Mouse (Mus musculus): Measurements from ENCODE around the gene Gm11172. TPM values are rescaled to one million over a fixed set of nuclear protein-coding genes. Genes with fewer than 3 reads are reported as not detected.

The Gm11172 gene
- total RNA-seq (2021) = not detected

DNA sequence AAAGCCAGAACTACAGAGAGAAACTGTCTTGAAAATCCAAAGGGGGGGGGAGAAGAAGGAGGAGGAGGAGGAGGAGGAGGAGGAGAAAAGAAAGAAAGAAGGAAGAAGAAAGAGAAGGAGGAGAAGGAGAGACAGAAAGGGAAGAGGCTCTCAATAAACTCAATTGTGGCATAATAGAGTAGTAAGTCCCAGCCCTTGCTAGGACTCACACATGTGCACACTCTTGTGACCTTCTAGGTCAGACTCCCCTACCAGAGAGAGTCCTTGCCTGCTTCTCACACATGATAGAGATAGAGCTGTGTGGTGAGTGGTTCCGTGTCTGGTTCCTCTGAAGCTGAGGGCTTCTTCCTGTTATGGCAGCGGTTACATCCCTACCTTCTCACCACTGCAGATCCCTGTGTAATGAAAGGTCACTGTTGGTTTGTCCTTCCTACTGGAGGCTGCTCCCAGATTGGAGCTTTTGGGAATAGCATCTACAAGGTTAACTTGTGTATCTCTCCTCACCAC lies at the start of gene Gm11172:
Gene Gm11172 (plus strand): TSS at position 51 of the 507 bp plus-strand sequence.
- intact Hi-C loops (cut with DNase I) = no loop called here
- no peak for DNase-seq

- intact Hi-C loops (cut with DNase I) = no loop called here
Measured at GRCm38 (mm10) chr16:10763540-10764264, 49.0 kb upstream of the Gm11172 start.

GRCm38 (mm10) chr16:10764323-10764722 lies 48.4 kb upstream of the Gm11172 start:
- no peak for DNase-seq
- intact Hi-C loops (cut with DNase I) = no loop called here

More at GRCm38 (mm10) chr16:10763540-10764264, 49.0 kb upstream of the Gm11172 start:
- no peak for DNase-seq

GRCm38 (mm10) chr16:10767158-10767557 lies 45.6 kb upstream of the Gm11172 start:
- intact Hi-C loops (cut with DNase I) = loop anchor here (2.0 to 5.0 kb wide), 2 partner anchors 102 to 125 kb away; no protein-coding TSS in a partner anchor

DNA sequence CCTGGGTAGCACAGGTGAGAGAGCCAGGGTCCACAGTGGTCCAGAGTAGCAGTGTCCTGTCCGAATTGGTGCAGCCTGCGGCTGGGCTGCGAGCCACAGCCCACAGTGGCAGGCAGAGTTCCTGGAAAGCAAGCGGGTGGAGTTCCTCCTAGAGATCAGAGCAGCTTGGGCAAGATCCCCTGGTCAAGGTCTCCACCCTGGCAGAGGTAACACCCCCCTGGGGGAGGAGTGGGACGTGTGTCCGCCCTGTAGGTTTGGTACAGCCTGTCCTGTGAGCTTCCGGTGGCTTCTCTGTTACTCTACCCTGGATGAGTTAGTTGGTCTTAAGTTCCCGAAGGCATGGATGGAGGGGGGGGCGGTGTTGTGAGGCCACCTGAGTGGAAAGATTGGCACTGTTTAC lies 43.9 kb upstream of the Gm11172 start:
- DNase-seq = no peak
- intact Hi-C loops (cut with DNase I) = loop anchor here (5.0 kb wide), 1 partner anchor 127 kb away; no protein-coding TSS in a partner anchor

More at GRCm38 (mm10) chr16:10767158-10767557, 45.6 kb upstream of the Gm11172 start:
- DNase-seq = peak; percentile 79 to 89

- intact Hi-C loops (cut with DNase I) = loop anchor here (5.0 kb wide), 1 partner anchor 127 kb away; no protein-coding TSS in a partner anchor
- DNase-seq = peak in 1 of 2 experiments; percentile 24
Measured at GRCm38 (mm10) chr16:10769661-10770060, 43.1 kb upstream of the Gm11172 start.

DNA sequence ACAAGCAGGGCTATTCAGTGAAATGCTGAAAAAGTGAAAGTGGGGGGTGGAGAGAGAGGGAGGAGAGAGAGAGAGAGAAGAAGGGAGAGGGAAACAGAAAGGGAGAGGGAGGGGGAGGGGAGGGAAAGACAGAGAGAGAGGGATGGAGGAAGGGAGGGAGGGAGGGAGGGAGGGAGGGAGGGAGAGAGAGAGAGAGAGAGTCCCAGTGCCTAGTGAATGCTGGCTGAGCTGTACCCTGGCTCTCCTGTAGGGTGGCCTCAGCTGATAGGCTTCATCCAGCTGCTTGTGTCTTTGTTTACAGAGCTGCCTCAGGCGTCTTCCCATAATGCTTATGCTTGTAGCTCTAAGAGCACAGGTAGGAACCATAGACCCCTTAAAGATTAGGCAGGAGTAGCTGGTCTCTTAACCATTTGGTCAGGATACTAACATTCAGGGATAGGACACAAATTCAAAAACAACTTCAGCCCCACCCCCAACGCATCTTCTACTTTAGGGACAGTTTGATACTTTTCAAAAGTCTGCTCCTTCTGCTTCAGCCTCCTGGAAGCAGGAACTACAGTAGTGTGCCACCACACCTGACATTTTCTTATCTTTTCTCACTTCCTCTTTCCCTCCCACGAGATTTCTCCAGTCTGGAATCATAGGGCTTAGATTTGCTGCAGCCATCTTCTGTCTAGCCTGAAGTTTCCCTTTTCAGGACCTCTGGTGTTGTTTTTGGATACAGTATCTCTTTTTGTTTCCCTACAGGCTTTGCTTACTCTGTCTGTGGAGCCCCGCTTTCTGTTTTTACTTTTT lies 42.0 kb upstream of the Gm11172 start:
- intact Hi-C loops (cut with DNase I) = no loop called here
- DNase-seq = no peak

GRCm38 (mm10) chr16:10771769-10772510 lies 40.8 kb upstream of the Gm11172 start:
- no peak for DNase-seq
- intact Hi-C loops (cut with DNase I) = no loop called here

DNA sequence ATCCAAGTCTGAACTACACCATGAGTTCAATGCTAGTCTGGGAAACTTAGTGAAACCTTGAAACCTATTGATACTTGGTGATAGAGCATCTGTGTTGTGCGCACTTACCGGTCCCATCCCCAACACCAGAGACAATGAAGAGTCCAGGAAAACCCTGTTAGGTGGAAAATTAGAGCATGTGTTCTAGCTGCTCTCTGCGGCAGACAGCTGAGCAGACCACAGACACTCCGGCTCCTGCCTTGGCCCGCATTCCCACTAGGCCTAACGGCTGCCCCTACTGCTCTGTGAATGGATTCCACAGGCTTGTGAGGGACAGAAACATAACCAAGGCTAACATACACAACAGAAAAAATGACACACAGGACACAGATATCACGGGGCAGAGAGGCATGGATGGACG lies 39.2 kb upstream of the Gm11172 start:
- no peak for DNase-seq
- intact Hi-C loops (cut with DNase I) = no loop called here

- intact Hi-C loops (cut with DNase I) = no loop called here
Measured at GRCm38 (mm10) chr16:10774726-10775125, 38.0 kb upstream of the Gm11172 start.

GRCm38 (mm10) chr16:10776322-10776721 lies 36.4 kb upstream of the Gm11172 start:
- intact Hi-C loops (cut with DNase I) = no loop called here
- DNase-seq = no peak

More at GRCm38 (mm10) chr16:10774726-10775125, 38.0 kb upstream of the Gm11172 start:
- no peak for DNase-seq

GRCm38 (mm10) chr16:10777579-10778160 lies 35.0 kb upstream of the Gm11172 start:
- DNase-seq = peak in 1 of 2 experiments; percentile 27
- intact Hi-C loops (cut with DNase I) = no loop called here

GRCm38 (mm10) chr16:10780631-10781120 lies 32.0 kb upstream of the Gm11172 start:
- DNase-seq = no peak
- intact Hi-C loops (cut with DNase I) = no loop called here

DNA sequence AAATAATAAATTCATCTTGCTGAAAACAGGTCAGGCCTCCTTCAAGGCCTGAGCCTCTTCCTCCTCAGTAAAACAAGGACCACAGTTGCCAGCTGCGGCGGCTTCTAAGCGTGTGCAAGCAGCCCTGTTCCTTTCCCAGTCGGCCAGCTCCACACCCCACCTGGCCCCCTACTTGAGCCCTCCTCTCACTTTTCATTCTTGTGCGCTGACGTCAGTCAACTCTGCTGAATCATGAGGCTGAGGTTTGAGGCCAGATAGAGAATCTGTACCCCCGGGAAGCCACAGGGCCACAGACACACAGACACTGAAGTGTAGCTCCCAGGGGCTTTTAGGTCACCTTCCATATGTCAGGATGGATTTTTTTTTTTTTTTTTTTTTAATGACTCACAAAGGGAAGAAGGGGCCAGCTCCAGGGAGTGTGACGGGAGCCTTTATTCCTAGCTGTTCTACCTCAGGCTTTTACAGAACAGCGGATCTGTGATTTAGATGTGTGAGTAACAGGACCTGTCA lies 30.8 kb upstream of the Gm11172 start:
- intact Hi-C loops (cut with DNase I) = no loop called here
- no peak for DNase-seq

DNA sequence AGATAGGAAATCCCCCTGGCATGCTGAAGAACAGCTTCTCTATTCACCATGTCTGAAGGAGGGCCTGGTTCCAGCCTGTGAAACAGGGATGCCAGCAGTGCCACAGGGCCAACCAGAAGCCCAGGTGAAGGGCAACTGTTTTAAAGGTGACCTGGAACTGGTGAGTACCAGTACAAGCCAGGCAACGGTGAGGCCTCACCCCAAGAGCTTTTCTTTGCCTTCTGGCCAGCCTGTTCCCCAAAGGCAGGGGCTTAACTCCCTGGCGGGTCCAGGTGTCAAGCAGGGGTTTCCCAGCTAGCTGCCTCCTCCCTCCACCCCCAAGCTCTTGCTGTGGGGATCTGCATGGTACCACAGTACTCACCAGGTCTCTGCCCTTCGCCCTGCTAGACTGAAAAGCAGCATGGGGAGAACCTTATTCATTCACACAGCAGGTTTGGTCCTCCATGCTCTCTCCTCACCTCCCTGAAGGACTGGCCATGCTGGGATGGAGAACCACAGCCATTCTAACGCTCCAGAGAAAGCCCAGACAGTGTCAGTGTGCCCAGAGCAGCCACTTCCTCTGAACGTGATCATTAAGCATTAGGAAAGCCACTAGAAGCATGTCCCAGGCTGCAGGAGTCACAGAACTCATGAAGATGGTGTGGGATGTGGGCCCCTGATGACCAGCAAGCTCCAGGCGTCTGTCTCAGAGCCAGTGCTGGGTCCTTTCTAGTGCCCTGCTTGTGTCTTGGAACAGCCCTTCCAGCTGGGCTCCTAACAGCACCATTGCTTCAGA lies 30.2 kb upstream of the Gm11172 start:
- intact Hi-C loops (cut with DNase I) = no loop called here
- no peak for DNase-seq

DNA sequence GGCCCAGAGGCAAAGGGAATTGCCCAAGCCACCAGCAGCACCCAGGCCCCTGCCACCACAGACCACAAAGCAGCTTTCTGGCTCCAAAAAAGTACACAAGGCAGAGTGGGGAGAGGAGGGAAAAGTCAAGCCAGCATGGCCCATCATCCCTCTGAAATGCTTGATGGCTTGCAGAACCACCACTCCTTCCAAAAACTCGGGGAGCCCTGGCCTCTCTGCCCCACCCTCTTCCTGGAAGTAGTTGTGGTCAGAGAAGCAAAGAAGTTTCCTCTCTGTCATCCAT lies 29.6 kb upstream of the Gm11172 start:
- intact Hi-C loops (cut with DNase I) = no loop called here
- no peak for DNase-seq

DNA sequence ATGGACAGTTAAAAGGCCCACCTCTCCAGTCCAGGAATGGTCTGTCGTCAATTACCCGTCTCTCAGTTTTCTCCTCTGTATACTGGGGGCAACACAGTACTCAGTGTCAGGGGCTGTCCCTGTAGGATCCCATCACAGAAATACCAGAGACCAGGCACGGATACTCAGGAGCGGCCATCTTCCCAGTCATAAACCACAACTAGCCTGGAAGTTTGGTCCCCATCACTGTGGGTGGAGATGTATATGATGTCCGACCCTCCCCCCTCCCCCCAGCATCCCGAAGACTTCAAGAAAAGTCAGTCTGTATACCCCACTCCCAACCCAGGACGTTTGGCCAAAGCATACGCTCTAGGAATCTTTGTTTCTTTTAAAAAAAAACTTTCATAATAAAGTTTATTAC lies 29.3 kb upstream of the Gm11172 start:
- no peak for DNase-seq
- intact Hi-C loops (cut with DNase I) = no loop called here

GRCm38 (mm10) chr16:10783883-10784792 lies 28.6 kb upstream of the Gm11172 start:
- intact Hi-C loops (cut with DNase I) = loop anchor here (2.0 kb wide), 1 partner anchor 45 kb away; no protein-coding TSS in a partner anchor
- peak; percentile 47 to 60 for DNase-seq

All from heart, postnatal 10 days (tissue).